8 mouse cellular contexts compared by ENCODE assay signal in genomic region chr19:8722907-8723573, GRCm38 (mm10). TPM values are rescaled to one million over a fixed set of nuclear protein-coding genes. Genes with fewer than 3 reads are reported as not detected.
A peak's percentile ranks its signal among the peaks of the same experiment; 100 is the strongest.
DNase-seq lines count a peak whose midpoint lies in the region; ATAC-seq lines count a peak whose summit lies in the region.

Gene Slc3a2, minus strand, starts transcription at chr19:8723369.

- intact Hi-C loops in gastrocnemius, postnatal 14 days (cut with DNase I; ENCODE audit: low total_unique reads) = no loop called here
- intact Hi-C loops in left cerebral cortex, postnatal 10 days (cut with DNase I) = no loop called here

- peak; percentile 98 for DNase-seq in adrenal gland, adult (ENCODE audit: inconsistent age in 2 of 2, low spot score in 1 of 2)
- peak; percentile 99 for DNase-seq in embryo, embryonic 10.5 days (ENCODE audit: low spot score)
- DNase-seq in gastrocnemius, postnatal 14 days = peak; percentile 95
- DNase-seq in left cerebral cortex, postnatal 10 days (ENCODE audit: extremely low spot score in 1 of 2, low spot score in 2 of 2) = peak; percentile 95 to 97
- peak; percentile 96 for DNase-seq in right cerebral cortex, postnatal 25 days
- peak; percentile 90 to 94 for DNase-seq in urinary bladder, postnatal 4 days (ENCODE audit: low spot score in 2 of 2)

- peak; percentile 92 for ATAC-seq in inflammation-experienced regulatory T-cells, adult 6 months
- peak; percentile 82 for ATAC-seq in megakaryocyte-erythroid progenitor cell, adult 5-6 weeks (replicated peaks; ENCODE audit: low FRiP score, low TSS enrichment, poor library complexity, severe bottlenecking)

RNA-seq across cellular contexts. Expression of gene Slc3a2, which starts in this region (rescaled TPM):
- 10 to 100 TPM; 24.6 to 26.8 TPM for total RNA-seq in gastrocnemius, postnatal 14 days (2021)
- polyA plus RNA-seq in inflammation-experienced regulatory T-cells, adult 6 months (2017; shearing (Covaris generic)) = 10 to 100 TPM; 60.5 to 74.4 (median 68.9) TPM
- total RNA-seq in left cerebral cortex, postnatal 10 days (2021) = 100 to 1,000 TPM; 195 to 198 TPM
- 67.5 and 74.7 TPM in 2 replicates for total RNA-seq in megakaryocyte-erythroid progenitor cell, adult 5-6 weeks (2014; fragmentation: Nextera tagmentation)
- total RNA-seq in megakaryocyte-erythroid progenitor cell, adult 5-6 weeks (2017) = 70.1 and 93.9 TPM in 2 replicates

Comparison
In these comparisons a context has a peak if more than half of its experiments do, and no peak if none do; other contexts are left out.
1. Peak in every context shown above with its lines: DNase-seq and ATAC-seq.